In genomic region chr7:139239432-139239831, GRCm38 (mm10) we compare ENCODE assay signal across 23 mouse cellular contexts. TPM values are rescaled to one million over a fixed set of nuclear protein-coding genes. Genes with fewer than 3 reads are reported as not detected.
A peak's percentile ranks its signal among the peaks of the same experiment; 100 is the strongest.
DNase-seq lines count a peak whose midpoint lies in the region; ATAC-seq lines count a peak whose summit lies in the region.
"Had no signal": no experiment of that assay in that cellular context is flagged by ENCODE, and none has a peak within 500 bp of the region (broad histone marks: within the 10 kb centered on the region; RNA-seq: fewer than 3 reads in every experiment).

No protein-coding gene starts in this region.

- H3K9me3 ChIP-seq in megakaryocyte, embryonic 14.5 days, result peaks cover 4% of the 10 kb centered on the region
- H3K9me3 ChIP-seq: embryonic facial prominence, embryonic 10.5 days; embryonic facial prominence, embryonic 12.5 days; forebrain, embryonic 13.5 days; forebrain, embryonic 15.5 days had no signal

- H3K36me3 ChIP-seq in megakaryocyte, embryonic 14.5 days (replicated peaks; ENCODE audit: low read length), result peaks cover 4% of the 10 kb centered on the region
- H3K36me3 ChIP-seq: embryonic facial prominence, embryonic 10.5 days; embryonic facial prominence, embryonic 12.5 days; forebrain, embryonic 15.5 days had no signal

- DNase-seq in adipocyte (ENCODE audit: low spot score), result peak; percentile 49
- DNase-seq in embryo, embryonic 9.5 days (ENCODE audit: extremely low spot score), result no peak
- no peak for DNase-seq in spleen, postnatal 14 days (ENCODE audit: low spot score in 2 of 2)
- DNase-seq in c-Kit-positive CD71-positive TER-119-positive erythroid progenitor cells, embryonic 14.5 days (ENCODE audit: low spot score), result no peak
- DNase-seq: adrenal gland, adult 2 months; adrenal gland, postnatal 10 days; adrenal gland, postnatal 25 days; cerebellum, adult 11-12 months; cerebellum, adult 2 months; cerebellum, adult 9-10 months; cerebellum, postnatal 10 days; cerebellum, postnatal 25 days; embryo, embryonic 11 days; forebrain, postnatal 0 days had no signal

- H3K4me3 ChIP-seq in megakaryocyte, embryonic 14.5 days (replicated peaks), result peak overlapping the region; percentile 42
- H3K4me3 ChIP-seq: embryonic facial prominence, embryonic 10.5 days; embryonic facial prominence, embryonic 12.5 days; forebrain, embryonic 13.5 days; forebrain, embryonic 15.5 days had no signal

- peaks cover 4% of the 10 kb centered on the region for H3K27me3 ChIP-seq in megakaryocyte, embryonic 14.5 days (replicated peaks)
- H3K27me3 ChIP-seq: forebrain, embryonic 15.5 days; Patski had no signal

- no peak for ATAC-seq in megakaryocyte, adult 5-6 weeks (ENCODE audit: poor library complexity, severe bottlenecking)
- ATAC-seq in megakaryocyte progenitor cell, adult 5-6 weeks (replicated peaks; ENCODE audit: poor library complexity), result peak; percentile 43
- ATAC-seq: activated CD4-positive, CD25-positive, alpha-beta regulatory T cell, adult 4 months; forebrain, embryonic 13.5 days; forebrain, embryonic 15.5 days; forebrain, postnatal 0 days; Patski had no signal

- peaks cover 63% of the 10 kb centered on the region for H3K4me1 ChIP-seq in megakaryocyte, embryonic 14.5 days
- H3K4me1 ChIP-seq: forebrain, embryonic 13.5 days had no signal

RNA-seq across cellular contexts. Expression of gene Pwwp2b, which starts 8.8 kb away (rescaled TPM):
- 11.6 and 15.8 TPM in 2 replicates for polyA plus RNA-seq in megakaryocyte, embryonic 14.5 days (2012; ENCODE audit: insufficient read depth, low replicate concordance)
- 3.0 and 3.3 TPM in 2 replicates for total RNA-seq in megakaryocyte, adult 5-6 weeks (2015)
- 1.8 and 2.6 TPM in 2 replicates for total RNA-seq in megakaryocyte, adult 5-6 weeks (2017)
- 3.7 and 4.6 TPM in 2 replicates for total RNA-seq in megakaryocyte progenitor cell, adult 5-6 weeks (2015)
- 2.5 and 4.7 TPM in 2 replicates for total RNA-seq in megakaryocyte progenitor cell, adult 5-6 weeks (2017)

RNA-seq across cellular contexts. Expression of gene Stk32c, which starts 26.3 kb away (rescaled TPM):
- polyA plus RNA-seq in megakaryocyte, embryonic 14.5 days (2012; ENCODE audit: insufficient read depth, low replicate concordance), result not detected in 2 replicates
- total RNA-seq in megakaryocyte, adult 5-6 weeks (2015), result 0.11 TPM in 1 of 2 replicates, not detected in the other
- total RNA-seq in megakaryocyte, adult 5-6 weeks (2017), result not detected in 2 replicates
- total RNA-seq in megakaryocyte progenitor cell, adult 5-6 weeks (2015), result not detected in 2 replicates
- total RNA-seq in megakaryocyte progenitor cell, adult 5-6 weeks (2017), result not detected in 2 replicates

RNA-seq across cellular contexts. Expression of gene Lrrc27, which starts 26.6 kb away (rescaled TPM):
- 2.9 TPM in 1 of 2 replicates, not detected in the other for polyA plus RNA-seq in megakaryocyte, embryonic 14.5 days (2012; ENCODE audit: insufficient read depth, low replicate concordance)
- 1.3 and 3.4 TPM in 2 replicates for total RNA-seq in megakaryocyte, adult 5-6 weeks (2015)
- 0.81 and 3.2 TPM in 2 replicates for total RNA-seq in megakaryocyte, adult 5-6 weeks (2017)
- total RNA-seq in megakaryocyte progenitor cell, adult 5-6 weeks (2015), result 1.2 and 2.0 TPM in 2 replicates
- 1.4 and 2.1 TPM in 2 replicates for total RNA-seq in megakaryocyte progenitor cell, adult 5-6 weeks (2017)
